Mouse (Mus musculus): ENCODE measurements around the gene Trim38. TPM values are rescaled to one million over a fixed set of nuclear protein-coding genes. Genes with fewer than 3 reads are reported as not detected.

Trim38 gene
- polyA plus RNA-seq, 1 experiment = not detected

DNA sequence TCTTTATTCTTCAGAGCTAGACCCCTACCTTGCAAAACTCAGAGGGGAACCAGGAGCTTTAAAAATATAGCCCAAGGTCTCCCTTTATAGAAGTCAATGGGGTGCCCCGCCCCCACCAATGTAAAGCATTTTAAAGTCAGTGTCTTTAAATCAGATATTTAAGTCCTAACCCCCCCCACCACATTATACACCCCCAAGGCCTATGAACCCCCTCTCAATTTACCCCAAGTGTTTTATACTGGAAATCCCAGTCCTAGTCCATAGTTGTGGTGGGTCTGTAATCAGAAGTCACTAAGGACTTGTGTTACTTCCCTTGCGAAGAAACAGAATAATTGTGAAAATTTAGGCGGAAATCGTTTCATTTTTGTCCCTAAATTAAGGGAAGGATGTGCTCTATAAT lies 31.7 kb upstream of the Trim38 start:
- TF ChIP-seq TAL1 (IDR thresholded peaks at IDR 0.05; ENCODE audit: low read length) (no peak), GATA1 (IDR thresholded peaks at IDR 0.05; ENCODE audit: low read length) (no peak)
- peak overlapping the region; percentile 71 for H3K4me3 ChIP-seq (replicated peaks)
- peaks cover 1% of the 10 kb centered on the region for H3K36me3 ChIP-seq (ENCODE audit: control insufficient read depth)
- H3K4me1 ChIP-seq (ENCODE audit: control insufficient read depth) = peaks cover 38% of the 10 kb centered on the region
- no peaks in the 10 kb centered on the region for H3K27me3 ChIP-seq (ENCODE audit: control insufficient read depth)
- H3K9me3 ChIP-seq (ENCODE audit: control insufficient read depth, low read length) = no peaks in the 10 kb centered on the region

DNA sequence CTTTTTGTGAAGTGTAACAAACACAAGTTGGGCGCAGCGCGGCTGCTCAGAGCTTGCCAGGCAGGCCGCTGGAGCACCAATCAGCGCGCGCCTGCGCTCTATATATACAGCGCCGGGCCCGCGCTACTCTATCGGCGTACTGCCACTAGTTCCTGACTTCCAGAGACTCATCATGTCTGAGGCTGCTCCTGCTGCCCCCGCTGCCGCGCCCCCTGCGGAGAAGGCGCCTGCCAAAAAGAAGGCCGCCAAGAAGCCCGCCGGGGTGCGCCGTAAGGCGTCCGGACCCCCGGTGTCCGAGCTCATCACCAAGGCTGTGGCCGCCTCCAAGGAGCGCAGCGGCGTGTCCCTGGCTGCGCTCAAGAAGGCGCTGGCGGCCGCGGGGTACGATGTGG lies 31.0 kb upstream of the Trim38 start, which contains the start of gene Hist1h1c:
Hist1h1c (plus strand) TSS at position 132 of the 392 bp plus-strand sequence.
- H3K9me3 ChIP-seq (ENCODE audit: control insufficient read depth, low read length) = no peaks in the 10 kb centered on the region
- no peaks in the 10 kb centered on the region for H3K27me3 ChIP-seq (ENCODE audit: control insufficient read depth)
- H3K4me3 ChIP-seq (replicated peaks) = peak within 1 kb of the TSS; percentile 71
- no peak for TF ChIP-seq GATA1 (IDR thresholded peaks at IDR 0.05; ENCODE audit: low read length)
- TF ChIP-seq TAL1 (IDR thresholded peaks at IDR 0.05; ENCODE audit: low read length) = no peak
- H3K36me3 ChIP-seq (ENCODE audit: control insufficient read depth) = peaks cover 5% of the 10 kb centered on the region
- H3K4me1 ChIP-seq (ENCODE audit: control insufficient read depth) = peaks cover 41% of the 10 kb centered on the region

DNA sequence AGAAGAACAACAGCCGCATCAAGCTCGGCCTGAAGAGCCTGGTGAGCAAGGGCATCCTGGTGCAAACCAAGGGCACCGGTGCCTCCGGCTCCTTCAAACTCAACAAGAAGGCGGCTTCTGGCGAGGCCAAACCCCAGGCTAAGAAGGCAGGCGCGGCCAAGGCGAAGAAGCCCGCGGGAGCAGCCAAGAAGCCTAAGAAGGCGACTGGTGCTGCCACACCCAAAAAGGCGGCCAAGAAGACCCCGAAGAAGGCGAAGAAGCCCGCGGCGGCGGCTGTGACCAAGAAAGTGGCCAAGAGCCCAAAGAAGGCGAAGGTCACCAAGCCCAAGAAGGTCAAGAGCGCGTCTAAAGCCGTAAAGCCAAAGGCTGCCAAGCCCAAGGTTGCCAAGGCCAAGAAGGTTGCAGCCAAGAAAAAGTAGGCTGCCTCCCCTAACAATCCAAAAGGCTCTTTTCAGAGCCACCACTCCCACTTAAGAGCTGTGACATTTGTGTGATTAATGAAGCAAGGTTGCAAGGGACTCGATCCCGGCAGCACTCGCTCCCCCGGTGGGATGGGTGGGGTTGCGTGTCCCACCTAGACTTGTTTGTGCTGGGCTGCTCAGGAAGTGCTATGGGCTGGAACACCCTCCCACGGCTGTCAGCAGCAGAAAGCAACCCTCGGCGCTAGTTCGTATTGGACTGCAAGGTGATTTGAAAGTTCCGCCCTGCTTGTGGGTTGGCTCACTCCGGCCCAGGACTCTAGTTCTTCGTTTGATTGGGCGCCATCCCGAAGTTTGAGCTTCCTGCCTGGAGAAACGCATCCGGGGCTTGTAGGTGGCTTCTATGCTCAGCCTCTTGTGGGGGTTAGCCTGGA lies 30.4 kb upstream of the Trim38 start:
- Histone ChIP-seq H3K36me3 (ENCODE audit: control insufficient read depth) (peaks cover 5% of the 10 kb centered on the region), H3K4me1 (ENCODE audit: control insufficient read depth) (peaks cover 45% of the 10 kb centered on the region), H3K27me3 (ENCODE audit: control insufficient read depth) (no peaks in the 10 kb centered on the region), H3K4me3 (replicated peaks) (peak overlapping the region; percentile 71), H3K9me3 (ENCODE audit: control insufficient read depth, low read length) (no peaks in the 10 kb centered on the region)
- TF ChIP-seq GATA1 (IDR thresholded peaks at IDR 0.05; ENCODE audit: low read length) = no peak
- no peak for TF ChIP-seq TAL1 (IDR thresholded peaks at IDR 0.05; ENCODE audit: low read length)

DNA sequence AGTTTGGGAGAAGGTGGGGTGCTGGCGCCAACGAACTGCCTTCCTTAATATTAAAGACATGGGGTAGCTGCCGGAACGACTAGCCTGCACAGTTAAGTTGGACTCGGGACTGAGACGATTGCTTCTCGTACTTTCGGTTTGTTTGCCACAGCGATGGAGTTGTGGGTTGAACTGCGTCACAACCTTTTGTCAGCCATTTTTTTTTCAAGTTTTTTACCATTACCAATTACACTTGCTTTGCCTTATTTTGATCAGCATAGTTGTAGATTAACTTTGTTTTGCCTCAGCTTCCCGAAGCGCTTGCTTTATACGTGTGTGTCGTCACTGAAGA lies 29.8 kb upstream of the Trim38 start:
- no peaks in the 10 kb centered on the region for H3K27me3 ChIP-seq (ENCODE audit: control insufficient read depth)
- H3K36me3 ChIP-seq (ENCODE audit: control insufficient read depth) = peaks cover 5% of the 10 kb centered on the region
- H3K9me3 ChIP-seq (ENCODE audit: control insufficient read depth, low read length) = no peaks in the 10 kb centered on the region
- H3K4me3 ChIP-seq (replicated peaks) = peak overlapping the region; percentile 71
- H3K4me1 ChIP-seq (ENCODE audit: control insufficient read depth) = peaks cover 45% of the 10 kb centered on the region
- TF ChIP-seq TAL1 (IDR thresholded peaks at IDR 0.05; ENCODE audit: low read length) (no peak), GATA1 (IDR thresholded peaks at IDR 0.05; ENCODE audit: low read length) (no peak)

DNA sequence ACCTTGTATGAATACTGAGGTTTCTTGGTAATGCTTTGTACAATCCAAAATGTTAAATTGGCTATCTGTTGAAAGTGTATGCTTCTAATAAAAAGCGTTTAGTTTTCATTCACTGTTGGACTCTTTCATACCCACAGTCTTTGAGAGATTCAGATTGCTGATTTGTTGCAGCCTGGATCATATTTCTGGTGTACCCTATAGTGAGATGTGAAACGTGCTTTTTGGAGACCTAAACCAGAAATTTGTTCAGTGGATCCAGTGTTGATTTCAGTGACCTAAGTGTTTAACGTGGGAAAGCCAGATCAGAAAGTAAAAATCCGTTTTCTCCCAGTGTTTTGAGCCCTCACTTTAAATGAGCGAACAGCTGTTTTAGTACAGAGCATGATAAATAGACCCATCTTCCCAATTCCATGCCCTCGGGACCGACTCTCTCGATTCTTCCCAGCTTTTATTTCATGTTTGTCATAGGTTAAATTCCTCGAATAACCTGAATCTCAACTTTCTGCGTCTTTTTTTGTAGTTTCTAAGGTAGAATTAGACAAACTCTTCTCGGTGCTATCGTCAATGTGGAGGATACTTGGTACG lies 29.4 kb upstream of the Trim38 start:
- Histone ChIP-seq H3K4me3 (replicated peaks) (peak overlapping the region; percentile 71), H3K4me1 (ENCODE audit: control insufficient read depth) (peaks cover 45% of the 10 kb centered on the region), H3K9me3 (ENCODE audit: control insufficient read depth, low read length) (no peaks in the 10 kb centered on the region), H3K36me3 (ENCODE audit: control insufficient read depth) (peaks cover 5% of the 10 kb centered on the region), H3K27me3 (ENCODE audit: control insufficient read depth) (no peaks in the 10 kb centered on the region)
- TF ChIP-seq TAL1 (IDR thresholded peaks at IDR 0.05; ENCODE audit: low read length) = no peak
- TF ChIP-seq GATA1 (IDR thresholded peaks at IDR 0.05; ENCODE audit: low read length) = no peak

DNA sequence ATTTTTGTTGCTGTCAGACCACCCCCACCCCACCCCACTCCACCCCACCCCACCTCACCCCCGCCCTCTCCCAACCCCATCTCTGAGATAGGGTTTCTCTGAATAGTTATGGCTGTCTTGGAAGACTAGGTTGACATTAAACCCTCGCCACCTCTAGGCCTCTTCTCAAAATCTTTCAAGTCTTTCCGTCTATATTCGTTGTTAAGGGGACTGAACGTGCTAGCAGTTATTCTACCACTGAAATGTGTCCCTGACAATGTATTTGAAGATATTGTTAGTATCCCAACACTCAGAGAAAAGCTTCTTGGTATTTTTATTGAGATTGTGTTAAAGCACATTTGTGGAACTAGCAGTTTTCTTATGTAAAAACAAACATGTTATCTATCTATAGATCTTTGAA lies 28.8 kb upstream of the Trim38 start:
- no peaks in the 10 kb centered on the region for H3K9me3 ChIP-seq (ENCODE audit: control insufficient read depth, low read length)
- peak overlapping the region; percentile 71 for H3K4me3 ChIP-seq (replicated peaks)
- TF ChIP-seq TAL1 (IDR thresholded peaks at IDR 0.05; ENCODE audit: low read length) (no peak), GATA1 (IDR thresholded peaks at IDR 0.05; ENCODE audit: low read length) (no peak)
- H3K4me1 ChIP-seq (ENCODE audit: control insufficient read depth) = peaks cover 47% of the 10 kb centered on the region
- H3K36me3 ChIP-seq (ENCODE audit: control insufficient read depth) = peaks cover 5% of the 10 kb centered on the region
- H3K27me3 ChIP-seq (ENCODE audit: control insufficient read depth) = no peaks in the 10 kb centered on the region

DNA sequence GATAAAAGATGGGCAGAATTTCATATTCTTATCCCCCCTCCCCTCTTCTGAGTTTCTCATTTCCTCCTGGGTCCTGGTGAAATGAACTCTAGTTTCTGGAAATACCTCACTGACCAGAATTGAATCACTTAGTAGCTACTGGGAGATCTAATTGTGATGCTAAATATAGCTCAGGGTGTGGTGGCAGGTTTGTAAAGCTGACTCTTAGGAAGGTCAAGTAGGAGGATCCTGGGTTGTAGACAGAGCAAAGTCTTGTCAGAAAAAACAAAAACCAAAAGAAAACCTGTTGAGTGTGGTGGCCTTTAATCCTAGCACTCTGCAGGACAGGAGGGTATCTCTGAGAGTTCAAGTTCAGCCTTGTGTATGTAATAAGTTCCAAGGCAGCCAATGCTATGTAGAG lies 27.7 kb upstream of the Trim38 start:
- Histone ChIP-seq H3K9me3 (ENCODE audit: control insufficient read depth, low read length) (no peaks in the 10 kb centered on the region), H3K4me1 (ENCODE audit: control insufficient read depth) (peaks cover 50% of the 10 kb centered on the region), H3K36me3 (ENCODE audit: control insufficient read depth) (peaks cover 5% of the 10 kb centered on the region), H3K4me3 (replicated peaks) (peak overlapping the region; percentile 71), H3K27me3 (ENCODE audit: control insufficient read depth) (no peaks in the 10 kb centered on the region)
- TF ChIP-seq GATA1 (IDR thresholded peaks at IDR 0.05; ENCODE audit: low read length) = no peak
- TF ChIP-seq TAL1 (IDR thresholded peaks at IDR 0.05; ENCODE audit: low read length) = no peak

DNA sequence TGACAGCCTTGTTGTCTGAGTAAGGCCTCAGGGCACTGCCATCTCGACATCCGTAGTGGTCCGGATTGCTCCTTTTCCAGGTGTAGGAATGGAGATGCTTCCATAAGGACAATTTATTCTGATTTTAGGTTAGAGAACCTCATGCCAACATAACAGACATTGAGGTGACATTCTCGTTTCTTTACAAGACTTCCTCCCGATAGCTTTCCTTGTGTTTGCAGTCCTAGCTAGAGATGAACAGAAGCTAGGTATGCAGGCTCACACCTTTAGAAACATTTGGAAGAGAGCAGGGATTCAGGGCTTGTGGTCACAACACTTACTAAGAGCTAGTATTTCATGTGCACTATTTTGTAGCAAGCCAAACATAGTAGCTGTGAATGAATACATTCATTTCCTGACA lies 26.5 kb upstream of the Trim38 start:
- H3K27me3 ChIP-seq (ENCODE audit: control insufficient read depth) = no peaks in the 10 kb centered on the region
- TF ChIP-seq GATA1 (IDR thresholded peaks at IDR 0.05; ENCODE audit: low read length) = no peak
- TF ChIP-seq TAL1 (IDR thresholded peaks at IDR 0.05; ENCODE audit: low read length) = no peak
- peaks cover 5% of the 10 kb centered on the region for H3K36me3 ChIP-seq (ENCODE audit: control insufficient read depth)
- H3K9me3 ChIP-seq (ENCODE audit: control insufficient read depth, low read length) = no peaks in the 10 kb centered on the region
- peak overlapping the region; percentile 68 for H3K4me3 ChIP-seq (replicated peaks)
- H3K4me1 ChIP-seq (ENCODE audit: control insufficient read depth) = peaks cover 50% of the 10 kb centered on the region

DNA sequence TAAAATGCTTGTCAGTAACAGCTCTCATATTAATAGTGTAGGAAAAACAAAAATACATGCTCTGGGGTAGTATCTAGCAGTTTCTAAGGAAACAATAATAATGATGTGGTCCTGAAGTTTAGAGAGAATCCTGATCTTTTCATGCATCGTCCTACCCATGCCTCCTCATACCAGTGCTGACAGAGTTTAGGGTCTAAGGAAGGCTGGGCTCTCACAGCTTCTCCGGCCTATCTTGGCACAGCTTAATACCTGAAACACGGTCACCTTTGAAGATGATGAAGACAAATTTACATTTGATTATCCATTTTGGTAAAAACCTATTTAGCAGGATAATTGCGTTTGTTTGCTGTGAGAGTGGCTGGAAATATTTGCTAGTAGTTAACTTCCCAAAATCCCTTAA lies 25.8 kb upstream of the Trim38 start:
- H3K36me3 ChIP-seq (ENCODE audit: control insufficient read depth) = peaks cover 5% of the 10 kb centered on the region
- H3K9me3 ChIP-seq (ENCODE audit: control insufficient read depth, low read length) = no peaks in the 10 kb centered on the region
- H3K4me1 ChIP-seq (ENCODE audit: control insufficient read depth) = peaks cover 57% of the 10 kb centered on the region
- TF ChIP-seq TAL1 (IDR thresholded peaks at IDR 0.05; ENCODE audit: low read length) (no peak), GATA1 (IDR thresholded peaks at IDR 0.05; ENCODE audit: low read length) (no peak)
- H3K27me3 ChIP-seq (ENCODE audit: control insufficient read depth) = no peaks in the 10 kb centered on the region
- peak overlapping the region; percentile 68 for H3K4me3 ChIP-seq (replicated peaks)

Data from erythroblast, embryonic 14.5 days (primary cell).